Mouse (Mus musculus) neural tube, embryonic 15.5 days (tissue): ENCODE measurements at regions not wholly inside any gene's neighbourhood (a gene's known extent, or its start where the extent isn't known, plus 50 kb on each side); places are given as distances from the start of the nearest gene placed in this dataset.

Experiments
- ATAC-seq: fragments of 200-750 bp; cut with Nextera tagmentation; 2 replicates; pipeline ENCODE4 v1.8.0; 2017; ENCODE audit warnings: mild to moderate bottlenecking, moderate TSS enrichment, moderate library complexity; ENCODE audit not compliant: low FRiP score
- H3K27ac ChIP-seq: fragments of 300-500 bp; sonication (generic); replicated peaks from 2 replicates; pipeline ENCODE4 v1.5.1; 2015; ENCODE audit warnings: mild to moderate bottlenecking, inconsistent platforms
- H3K27me3 ChIP-seq: fragments of 300-500 bp; sonication (generic); replicated peaks from 2 replicates; pipeline ENCODE4 v1.6.1; 2015; ENCODE audit warnings: inconsistent platforms
- H3K36me3 ChIP-seq: fragments of 300-500 bp; sonication (generic); 2 replicates; pipeline ENCODE4 v1.6.1; 2015; ENCODE audit warnings: inconsistent platforms
- H3K4me1 ChIP-seq: fragments of 300-500 bp; sonication (generic); 2 replicates; pipeline ENCODE4 v1.6.1; 2015; ENCODE audit warnings: inconsistent platforms
- H3K4me2 ChIP-seq: fragments of 300-500 bp; sonication (generic); 2 replicates; pipeline ENCODE4 v1.6.1; 2015; ENCODE audit warnings: inconsistent platforms, mild to moderate bottlenecking, moderate library complexity
- H3K4me3 ChIP-seq: fragments of 300-500 bp; sonication (generic); replicated peaks from 2 replicates; pipeline ENCODE4 v1.5.1; 2015; ENCODE audit warnings: mild to moderate bottlenecking, inconsistent platforms
- H3K9ac ChIP-seq: fragments of 300-500 bp; sonication (generic); replicated peaks from 2 replicates; pipeline ENCODE4 v1.6.1; 2015; ENCODE audit warnings: mild to moderate bottlenecking, inconsistent platforms
- H3K9me3 ChIP-seq: fragments of 300-500 bp; sonication (generic); replicated peaks from 2 replicates; pipeline ENCODE4 v1.6.1; 2016; ENCODE audit warnings: inconsistent platforms
- WGBS: fragments of 180-500 bp; shearing (Covaris S2); methylation state at CpG from one replicate; pipeline ENCODE4 v1.1.7; 2015; ENCODE audit warnings: mixed read lengths; 5-methylcytosine and 5-hydroxymethylcytosine counted together

DNA sequence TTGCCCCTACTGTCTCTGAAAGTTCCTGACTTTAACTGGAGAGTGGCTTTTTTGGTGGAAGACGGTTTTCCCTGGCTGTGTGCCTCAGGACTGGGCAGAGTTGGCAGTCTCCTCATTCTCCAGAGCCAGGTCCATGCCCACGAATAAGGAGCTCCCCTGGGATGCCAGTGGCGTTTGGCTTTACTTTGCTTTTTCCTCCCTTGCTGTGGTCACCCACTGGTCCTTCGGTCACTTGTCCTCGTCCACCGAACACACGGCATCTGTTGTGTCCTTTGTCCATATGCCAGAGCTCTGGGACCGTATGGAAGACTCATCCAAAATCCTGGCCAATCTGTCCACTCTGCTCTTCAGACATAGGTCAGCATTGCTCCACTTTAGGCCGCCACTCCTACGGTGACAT, 153.9 kb upstream of the 4931429L15Rik start:
- no peak overlapping the region for H3K4me2 ChIP-seq
- no peaks in the 10 kb centered on the region for H3K9me3 ChIP-seq
- no peaks in the 10 kb centered on the region for H3K36me3 ChIP-seq
- H3K27me3 ChIP-seq: 0 out of 2 replicates have a peak, but pooled peaks cover 3% of the 10 kb centered on the region
- no peak overlapping the region for H3K27ac ChIP-seq
- 85% methylated on average over 10 of the region's 10 CpGs for WGBS
- H3K4me3 ChIP-seq: no peak overlapping the region
- peaks cover 11% of the 10 kb centered on the region for H3K4me1 ChIP-seq
- no peak overlapping the region for H3K9ac ChIP-seq
- ATAC-seq: no peak

DNA sequence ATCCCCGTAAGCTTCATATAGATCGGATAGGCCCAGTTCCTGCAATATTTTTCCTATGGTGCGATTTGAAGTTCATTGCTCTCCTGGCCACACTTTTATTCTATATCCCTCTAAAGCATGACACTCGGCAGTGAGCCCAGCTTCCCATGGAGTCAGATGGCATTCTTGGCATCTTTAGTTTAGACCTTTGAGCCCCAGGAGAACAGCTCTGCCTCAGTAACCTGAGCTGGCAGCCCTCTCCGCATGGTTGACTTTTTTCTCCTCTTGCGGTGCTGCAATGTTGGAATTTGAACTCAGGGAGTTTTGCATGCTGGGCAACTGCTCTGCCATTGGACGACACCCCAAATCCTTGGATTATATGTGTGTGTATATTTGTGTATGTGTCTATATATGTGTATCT, 149.7 kb upstream of the 4931429L15Rik start:
- Histone ChIP-seq H3K4me2 (no peak overlapping the region), H3K9ac (no peak overlapping the region), H3K36me3 (no peaks in the 10 kb centered on the region), H3K9me3 (no peaks in the 10 kb centered on the region), H3K27ac (no peak overlapping the region), H3K27me3 (0 out of 2 replicates have a peak, but pooled peaks cover 1% of the 10 kb centered on the region), H3K4me1 (peaks cover 16% of the 10 kb centered on the region), H3K4me3 (no peak overlapping the region)
- ATAC-seq: no peak
- 78% methylated on average over 7 of the region's 7 CpGs for WGBS

DNA sequence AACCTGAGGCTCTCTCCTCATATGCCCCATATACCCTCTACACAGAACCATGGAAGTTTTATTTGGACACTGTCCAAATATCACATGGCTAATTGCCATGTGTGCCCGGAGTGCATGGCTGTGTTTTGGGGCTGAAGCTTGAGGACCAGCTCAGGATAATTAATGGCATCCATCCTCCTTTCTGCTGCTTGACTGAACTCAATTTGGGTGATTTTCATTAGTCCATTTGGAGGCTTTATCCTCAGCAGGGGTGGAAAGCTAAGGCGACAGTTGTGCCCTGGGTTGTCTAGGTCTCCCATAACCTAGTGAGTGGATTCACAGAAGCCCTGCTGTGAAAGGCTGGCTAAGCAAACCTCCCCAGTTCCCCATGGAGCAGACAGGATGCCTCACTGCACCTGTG, 148.5 kb upstream of the 4931429L15Rik start:
- Histone ChIP-seq H3K4me3 (no peak overlapping the region), H3K4me2 (no peak overlapping the region), H3K9me3 (no peaks in the 10 kb centered on the region), H3K27me3 (no peaks in the 10 kb centered on the region), H3K4me1 (peaks cover 16% of the 10 kb centered on the region), H3K27ac (no peak overlapping the region), H3K9ac (no peak overlapping the region), H3K36me3 (no peaks in the 10 kb centered on the region)
- ATAC-seq: no peak
- WGBS: 14% methylated on average over 2 of the region's 2 CpGs

DNA sequence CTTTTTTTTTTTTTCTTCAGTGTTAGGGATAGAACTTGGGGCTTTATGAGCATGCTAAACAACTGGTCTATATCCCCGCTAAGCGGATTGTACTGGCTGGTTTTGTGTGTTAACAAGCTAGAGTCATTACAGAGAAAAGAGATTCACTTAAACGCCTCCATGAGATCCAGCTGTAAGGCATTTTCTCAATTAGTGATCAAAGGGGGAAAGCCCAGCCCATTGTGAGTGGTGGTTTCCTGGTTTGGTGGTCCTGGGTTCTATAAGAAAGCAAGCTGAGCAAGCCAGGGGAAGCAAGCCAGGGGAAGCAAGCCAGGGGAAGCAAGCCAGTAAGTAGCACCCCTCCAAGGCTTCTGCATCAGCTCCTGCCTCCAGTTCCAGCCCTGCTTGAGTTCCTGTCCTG, 147.9 kb upstream of the 4931429L15Rik start:
- no peaks in the 10 kb centered on the region for H3K36me3 ChIP-seq
- peaks cover 16% of the 10 kb centered on the region for H3K4me1 ChIP-seq
- no peak overlapping the region for H3K4me2 ChIP-seq
- no peak overlapping the region for H3K4me3 ChIP-seq
- no peak overlapping the region for H3K9ac ChIP-seq
- H3K27me3 ChIP-seq: no peaks in the 10 kb centered on the region
- no peak for ATAC-seq
- WGBS: 38% methylated on average over 3 of the region's 3 CpGs
- no peaks in the 10 kb centered on the region for H3K9me3 ChIP-seq
- H3K27ac ChIP-seq: no peak overlapping the region

DNA sequence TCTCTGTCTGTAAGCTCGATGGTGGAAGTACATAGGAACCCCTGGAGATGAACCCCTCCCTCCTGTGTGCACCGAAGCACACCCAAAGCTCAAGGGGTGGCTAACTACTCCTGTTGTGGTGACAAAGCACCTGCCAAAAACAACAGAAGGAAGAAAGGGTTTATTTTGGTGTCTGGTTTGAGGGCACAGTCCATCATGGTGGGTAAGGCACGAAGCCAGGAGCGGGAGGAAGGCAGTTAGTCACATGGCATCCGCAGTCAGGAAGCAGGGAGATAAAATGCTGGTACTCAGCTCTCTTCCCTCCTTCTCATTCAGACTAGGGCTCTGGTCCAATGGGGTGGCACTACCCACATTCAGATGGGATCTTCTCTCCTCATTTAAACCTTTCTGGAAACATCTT, 142.9 kb upstream of the 4931429L15Rik start:
- Histone ChIP-seq H3K27me3 (no peaks in the 10 kb centered on the region), H3K4me2 (no peak overlapping the region), H3K27ac (no peak overlapping the region), H3K36me3 (no peaks in the 10 kb centered on the region), H3K9ac (no peak overlapping the region), H3K4me3 (no peak overlapping the region), H3K4me1 (0 out of 2 replicates have a peak, but pooled peaks cover 3% of the 10 kb centered on the region), H3K9me3 (no peaks in the 10 kb centered on the region)
- 91% methylated on average over 5 of the region's 5 CpGs for WGBS
- ATAC-seq: no peak

DNA sequence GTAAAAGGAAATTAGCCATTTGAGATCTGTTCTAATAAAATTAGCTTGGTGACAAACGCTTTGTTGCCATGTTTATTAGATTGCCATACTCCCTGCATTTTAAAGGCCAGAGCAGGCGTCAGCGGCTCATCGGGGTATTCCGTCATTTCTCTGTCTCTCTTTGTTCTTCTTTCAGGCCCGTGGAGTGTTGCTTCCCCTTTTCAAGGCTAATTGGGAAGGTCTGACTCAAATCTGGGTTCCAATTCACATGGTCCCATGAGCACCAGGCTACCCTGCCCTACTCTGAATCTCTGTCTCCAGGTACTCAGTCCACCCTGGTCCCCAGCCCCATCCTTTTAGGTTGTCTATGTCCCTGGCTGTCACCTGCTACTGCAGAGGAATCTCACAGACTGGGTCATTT, 138.2 kb upstream of the 4931429L15Rik start:
- no peak for ATAC-seq
- no peak overlapping the region for H3K4me3 ChIP-seq
- 0 out of 2 replicates have a peak, but pooled peaks cover 11% of the 10 kb centered on the region for H3K4me1 ChIP-seq
- H3K27ac ChIP-seq: no peak overlapping the region
- H3K9me3 ChIP-seq: no peaks in the 10 kb centered on the region
- no peaks in the 10 kb centered on the region for H3K27me3 ChIP-seq
- 42% methylated on average over 6 of the region's 6 CpGs for WGBS
- H3K9ac ChIP-seq: no peak overlapping the region
- no peak overlapping the region for H3K4me2 ChIP-seq
- H3K36me3 ChIP-seq: no peaks in the 10 kb centered on the region

DNA sequence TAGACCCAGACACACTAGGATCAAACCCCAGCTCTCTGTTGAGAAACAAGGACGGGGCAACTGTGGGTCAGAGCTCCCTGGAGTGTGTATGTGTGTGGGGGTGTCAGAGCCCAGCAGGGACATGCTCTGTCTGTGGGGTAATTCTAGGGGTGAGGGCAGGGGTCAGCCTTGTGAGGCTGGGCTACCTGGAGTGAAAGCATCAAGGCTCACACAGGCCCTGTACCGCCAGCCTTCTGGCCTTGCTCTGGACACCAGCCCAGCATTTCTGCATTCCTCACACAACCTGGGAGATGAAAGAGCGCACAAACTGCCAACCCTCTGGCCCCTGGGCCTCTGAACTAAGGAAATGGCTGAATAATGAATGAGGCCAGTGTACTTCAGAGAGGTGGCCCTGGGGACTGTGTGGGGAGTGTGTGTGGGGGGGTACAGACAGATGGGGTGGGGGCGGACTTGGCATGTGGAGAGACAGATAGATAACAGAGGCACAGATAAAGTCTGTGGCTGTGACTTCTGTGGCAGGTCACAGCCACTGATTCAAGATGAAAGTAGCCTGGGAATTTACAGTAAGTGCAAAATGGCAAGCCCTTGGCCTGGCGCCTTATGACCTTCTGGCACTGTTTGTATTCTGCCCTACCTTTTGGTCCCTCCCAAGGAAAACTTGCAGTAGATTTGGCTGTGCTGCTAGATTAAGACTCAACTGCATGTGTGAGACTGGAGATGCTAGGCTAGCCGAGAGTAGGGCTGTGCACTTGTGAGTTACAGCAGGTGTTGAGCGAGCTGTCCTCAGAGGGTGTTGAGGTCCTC, 135.2 kb upstream of the 4931429L15Rik start:
- Histone ChIP-seq H3K4me3 (no peak overlapping the region), H3K27me3 (no peaks in the 10 kb centered on the region), H3K9me3 (no peaks in the 10 kb centered on the region), H3K4me1 (0 out of 2 replicates have a peak, but pooled peaks cover 11% of the 10 kb centered on the region), H3K4me2 (no peak overlapping the region), H3K27ac (no peak overlapping the region), H3K9ac (no peak overlapping the region), H3K36me3 (no peaks in the 10 kb centered on the region)
- WGBS: 68% methylated on average over 7 of the region's 7 CpGs
- no peak for ATAC-seq

DNA sequence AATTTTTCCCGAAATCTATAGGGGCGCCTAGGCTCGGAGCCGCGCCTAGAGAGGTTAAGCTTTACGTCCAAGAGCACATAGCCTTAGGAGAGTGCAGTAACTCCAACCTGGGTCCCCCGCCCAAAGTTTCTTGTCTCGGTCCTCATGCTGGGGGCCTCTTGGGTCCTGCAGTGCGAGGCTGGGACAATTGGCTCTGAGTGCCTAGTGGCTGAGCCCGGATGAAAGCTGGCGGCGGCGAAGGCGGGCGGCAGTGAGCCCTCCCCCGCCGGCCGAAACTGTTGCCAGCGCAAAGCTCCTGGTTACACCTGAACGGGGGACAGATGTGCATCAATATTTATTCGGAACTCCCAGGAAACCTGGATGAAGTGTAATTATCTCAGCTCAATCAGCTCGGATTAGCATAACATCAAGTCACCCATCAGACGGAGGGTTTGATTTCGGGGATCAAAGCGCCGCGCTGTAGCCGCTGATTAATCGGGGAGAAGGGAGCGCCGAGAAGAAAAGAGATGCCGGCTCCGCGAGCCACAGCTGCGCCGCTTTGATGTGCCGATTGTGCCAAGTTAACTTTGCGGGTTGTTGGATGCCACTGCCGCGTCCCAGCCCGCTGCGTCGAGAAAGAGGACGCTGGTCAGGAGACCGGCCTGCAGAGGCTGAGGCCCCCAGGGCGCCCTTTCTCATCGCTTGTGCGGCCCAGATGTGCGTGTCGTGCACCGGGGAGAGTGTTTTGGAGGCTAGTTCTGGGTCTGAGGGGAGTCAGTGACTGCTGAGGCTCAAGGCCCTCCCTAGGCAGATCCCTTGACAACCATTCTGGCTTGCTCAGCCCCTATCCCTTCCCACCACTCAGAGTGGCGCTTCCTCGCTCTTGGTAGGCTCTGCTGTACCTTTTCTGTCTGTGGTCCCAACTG, 123.7 kb upstream of the 4931429L15Rik start:
- H3K4me1 ChIP-seq: peaks cover 18% of the 10 kb centered on the region
- H3K27ac ChIP-seq: no peak overlapping the region
- peak overlapping the region; percentile 61 for H3K4me2 ChIP-seq
- no peak overlapping the region; the same call in 1 of the 2 replicates for H3K9ac ChIP-seq
- ATAC-seq: 0 out of 2 replicates have a peak, but pooled peaks have one; percentile 24
- peak overlapping the region; percentile 34 for H3K4me3 ChIP-seq
- H3K27me3 ChIP-seq: peaks cover 45% of the 10 kb centered on the region
- WGBS: under 1% methylated on average over 53 of the region's 53 CpGs
- no peaks in the 10 kb centered on the region for H3K9me3 ChIP-seq
- no peaks in the 10 kb centered on the region for H3K36me3 ChIP-seq

DNA sequence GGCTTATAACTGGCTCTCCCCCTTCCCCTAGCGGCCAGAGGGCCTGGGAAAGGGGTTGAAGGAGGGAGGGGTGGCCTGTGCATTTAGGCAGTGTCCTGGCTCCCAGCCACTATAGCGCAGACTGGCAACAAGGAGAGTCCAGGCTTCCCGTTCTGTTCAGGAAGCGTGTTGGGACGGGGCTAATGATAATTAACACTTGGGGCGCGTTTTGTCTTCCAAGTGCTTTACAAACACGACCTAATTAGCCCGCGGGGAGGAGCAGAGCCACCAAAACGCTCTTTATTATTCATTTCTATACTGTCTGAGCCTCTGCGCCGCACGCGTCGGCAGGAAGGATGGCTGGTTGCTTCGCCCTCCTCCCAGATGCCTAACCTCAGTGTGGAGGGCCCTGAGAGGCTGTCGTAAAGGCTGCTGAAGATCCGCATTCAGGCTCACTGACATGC, 123.0 kb upstream of the 4931429L15Rik start:
- Histone ChIP-seq H3K27ac (no peak overlapping the region), H3K27me3 (peaks cover 45% of the 10 kb centered on the region), H3K9ac (no peak overlapping the region; the same call in 1 of the 2 replicates), H3K4me1 (peaks cover 18% of the 10 kb centered on the region), H3K4me2 (peak overlapping the region; percentile 61), H3K36me3 (no peaks in the 10 kb centered on the region), H3K4me3 (peak overlapping the region; percentile 34), H3K9me3 (no peaks in the 10 kb centered on the region)
- ATAC-seq: no peak
- WGBS: 3% methylated on average over 19 of the region's 19 CpGs

DNA sequence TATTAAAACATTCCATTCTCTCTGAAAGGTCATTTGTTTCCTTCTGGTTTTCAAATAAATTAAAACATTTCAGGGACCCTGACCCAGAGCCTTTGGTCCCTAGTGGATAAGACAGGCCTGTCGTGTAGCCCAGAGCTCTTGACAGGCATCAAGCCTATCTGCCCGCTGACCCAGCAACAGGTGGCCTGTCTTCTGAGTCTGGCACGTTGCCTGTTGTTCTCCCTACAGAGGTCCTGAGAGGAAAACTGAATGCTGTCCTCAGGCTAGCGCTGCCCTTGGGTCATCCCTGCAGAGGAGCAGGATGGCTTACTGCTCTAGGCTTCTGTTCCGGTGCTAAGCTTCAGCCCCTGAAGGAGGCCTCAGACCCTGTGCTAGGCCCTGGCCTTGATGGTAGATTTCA, 120.4 kb upstream of the 4931429L15Rik start:
- no peak for ATAC-seq
- no peak overlapping the region for H3K4me2 ChIP-seq
- 0 out of 2 replicates have a peak, but pooled peaks cover 6% of the 10 kb centered on the region for H3K9me3 ChIP-seq
- no peak overlapping the region for H3K4me3 ChIP-seq
- H3K36me3 ChIP-seq: no peaks in the 10 kb centered on the region
- 71% methylated on average over 5 of the region's 5 CpGs for WGBS
- H3K4me1 ChIP-seq: peaks cover 18% of the 10 kb centered on the region
- H3K27me3 ChIP-seq: peaks cover 38% of the 10 kb centered on the region
- H3K27ac ChIP-seq: no peak overlapping the region
- H3K9ac ChIP-seq: no peak overlapping the region

DNA sequence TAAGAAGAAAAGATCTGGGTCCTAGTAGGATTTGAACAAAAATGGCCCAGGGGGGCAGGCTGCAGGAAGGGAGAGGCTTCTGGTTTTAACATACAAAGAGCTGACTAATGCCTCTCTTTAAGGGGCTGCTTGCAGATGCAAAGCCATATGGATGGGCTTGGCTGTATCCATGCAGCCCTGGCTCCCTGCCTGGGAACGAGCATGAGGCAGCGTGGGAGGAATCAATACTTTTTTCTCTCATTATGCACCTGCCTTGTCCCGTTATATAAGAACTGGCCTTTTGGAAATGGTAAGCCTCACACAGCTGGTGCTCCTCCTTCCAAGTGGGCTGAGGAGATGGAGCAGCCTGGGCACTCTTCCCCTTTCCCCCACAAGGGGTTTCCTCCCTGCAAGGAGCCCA, 114.9 kb upstream of the 4931429L15Rik start:
- Histone ChIP-seq H3K9ac (no peak overlapping the region), H3K27me3 (no peaks in the 10 kb centered on the region), H3K9me3 (0 out of 2 replicates have a peak, but pooled peaks cover 11% of the 10 kb centered on the region), H3K27ac (no peak overlapping the region), H3K4me1 (no peaks in the 10 kb centered on the region), H3K36me3 (no peaks in the 10 kb centered on the region), H3K4me2 (no peak overlapping the region), H3K4me3 (no peak overlapping the region)
- 68% methylated on average over 3 of the region's 3 CpGs for WGBS
- ATAC-seq: no peak
